Mouse (Mus musculus) kidney, embryonic 14.5 days (tissue): Measurements from ENCODE around the gene Rangrf. TPM values are rescaled to one million over a fixed set of nuclear protein-coding genes. Genes with fewer than 3 reads are reported as not detected.

Experiments
- ATAC-seq: fragments of 200-750 bp; cut with Nextera tagmentation; 2 replicates; pipeline ENCODE4 v1.8.0; 2017; ENCODE audit warnings: moderate number of reproducible peaks, mild to moderate bottlenecking, moderate TSS enrichment, moderate library complexity; ENCODE audit not compliant: low FRiP score, low TSS enrichment
- H3K27ac ChIP-seq: fragments of 300-500 bp; sonication (generic); 2 replicates; pipeline ENCODE4 v1.5.1; 2014; ENCODE audit warnings: low read depth, mild to moderate bottlenecking, low read length, moderate library complexity, mixed read lengths
- H3K27me3 ChIP-seq: fragments of 300-500 bp; sonication (generic); 2 replicates; pipeline ENCODE4 v1.6.1; 2014; ENCODE audit warnings: mild to moderate bottlenecking, low read length; ENCODE audit not compliant: control insufficient read depth, insufficient read depth
- H3K36me3 ChIP-seq: fragments of 300-500 bp; sonication (generic); 2 replicates; pipeline ENCODE4 v1.6.1; 2014; ENCODE audit warnings: low read length, mixed read lengths; ENCODE audit not compliant: control insufficient read depth, insufficient read depth
- H3K4me1 ChIP-seq: fragments of 300-500 bp; sonication (generic); 2 replicates; pipeline ENCODE4 v1.6.1; 2014; ENCODE audit warnings: low read length, mixed read lengths; ENCODE audit not compliant: control insufficient read depth, insufficient read depth
- H3K4me2 ChIP-seq: fragments of 300-500 bp; sonication (generic); replicated peaks from 2 replicates; pipeline ENCODE4 v1.6.1; 2014; ENCODE audit warnings: low read depth, mild to moderate bottlenecking, low read length
- H3K4me3 ChIP-seq: fragments of 300-500 bp; sonication (generic); 2 replicates; pipeline ENCODE4 v1.5.1; 2014; ENCODE audit warnings: mild to moderate bottlenecking, low read length
- H3K9ac ChIP-seq: fragments of 300-500 bp; sonication (generic); 2 replicates; pipeline ENCODE4 v1.6.1; 2014; ENCODE audit warnings: low read depth, mild to moderate bottlenecking, low read length, moderate library complexity
- H3K9me3 ChIP-seq: fragments of 300-500 bp; sonication (generic); 2 replicates; pipeline ENCODE4 v1.6.1; 2016; ENCODE audit warnings: low read length; ENCODE audit not compliant: control insufficient read depth
- WGBS: fragments of 180-500 bp; shearing (Covaris S2); extraction: QIAGEN DNeasy Blood & Tissue Kit; methylation state at CpG from one replicate; pipeline ENCODE4 v1.1.7; 2014; 5-methylcytosine and 5-hydroxymethylcytosine counted together
- polyA plus RNA-seq: library from polyadenylated mRNA; unstranded; fragments of >200 nt; fragmentation: Nextera tagmentation; extraction: Ambion mirVana; gene quantifications from 2 replicates; pipeline ENCODE4 v1.2.1, GENCODE M21; 2014

Rangrf gene
- polyA plus RNA-seq, 1 experiment from 2014 or later: 68.7 TPM

GRCm38 (mm10) chr11:68957308-68957707 lies 17.7 kb downstream of the Rangrf start, which contains the start of gene Arhgef15:
Gene Arhgef15 (minus strand): TSS chr11:68957480.
- Histone ChIP-seq H3K9ac (peak within 1 kb of the TSS; percentile 28), H3K9me3 (no peaks in the 10 kb centered on the region), H3K4me3 (peak within 1 kb of the TSS; percentile 30), H3K36me3 (no peaks in the 10 kb centered on the region), H3K4me2 (peak within 1 kb of the TSS; percentile 6; the same call in 1 of the 2 replicates), H3K27me3 (peaks cover 16% of the 10 kb centered on the region), H3K27ac (peak within 1 kb of the TSS; percentile 60; the same call in 1 of the 2 replicates), H3K4me1 (no peaks in the 10 kb centered on the region; the same call in 1 of the 2 replicates)
- ATAC-seq: no peak
- WGBS: 39% methylated on average over 8 of the region's 8 CpGs

GRCm38 (mm10) chr11:68956697-68957096 lies 18.3 kb downstream of the Rangrf start:
- peak overlapping the region; percentile 6; the same call in 1 of the 2 replicates for H3K4me2 ChIP-seq
- 27% methylated on average over 13 of the region's 13 CpGs for WGBS
- H3K36me3 ChIP-seq: no peaks in the 10 kb centered on the region
- peak overlapping the region; percentile 30 for H3K4me3 ChIP-seq
- H3K9me3 ChIP-seq: no peaks in the 10 kb centered on the region
- no peaks in the 10 kb centered on the region; the same call in 1 of the 2 replicates for H3K4me1 ChIP-seq
- ATAC-seq: peak; percentile 40
- H3K27me3 ChIP-seq: peaks cover 16% of the 10 kb centered on the region
- H3K27ac ChIP-seq: peak overlapping the region; percentile 60; the same call in 1 of the 2 replicates
- no peak overlapping the region; the same call in 1 of the 2 replicates for H3K9ac ChIP-seq

GRCm38 (mm10) chr11:68956107-68956506 lies 18.9 kb downstream of the Rangrf start:
- no peaks in the 10 kb centered on the region for H3K9me3 ChIP-seq
- H3K27me3 ChIP-seq: peaks cover 16% of the 10 kb centered on the region
- peak overlapping the region; percentile 20; the same call in 1 of the 2 replicates for H3K27ac ChIP-seq
- peak overlapping the region; percentile 6; the same call in 1 of the 2 replicates for H3K4me2 ChIP-seq
- H3K4me3 ChIP-seq: peak overlapping the region; percentile 30
- no peaks in the 10 kb centered on the region; the same call in 1 of the 2 replicates for H3K4me1 ChIP-seq
- H3K9ac ChIP-seq: no peak overlapping the region
- ATAC-seq: no peak
- WGBS: 34% methylated on average over 3 of the region's 3 CpGs
- no peaks in the 10 kb centered on the region for H3K36me3 ChIP-seq

- no peaks in the 10 kb centered on the region for H3K36me3 ChIP-seq
- H3K27ac ChIP-seq: no peak overlapping the region
- H3K4me3 ChIP-seq: peak overlapping the region; percentile 29; the same call in 1 of the 2 replicates
- peaks cover 16% of the 10 kb centered on the region for H3K27me3 ChIP-seq
- H3K4me2 ChIP-seq: peak overlapping the region; percentile 47
- H3K9me3 ChIP-seq: no peaks in the 10 kb centered on the region
- WGBS: 59% methylated on average over 5 of the region's 5 CpGs
- ATAC-seq: peak; percentile 13; the same call in 1 of the 2 replicates
- H3K9ac ChIP-seq: no peak overlapping the region
- H3K4me1 ChIP-seq: no peaks in the 10 kb centered on the region; the same call in 1 of the 2 replicates
These were observed 19.5 kb downstream of the Rangrf start for GRCm38 (mm10) chr11:68955473-68955872.

GRCm38 (mm10) chr11:68954408-68954807 lies 20.6 kb downstream of the Rangrf start:
- H3K27ac ChIP-seq: no peak overlapping the region
- H3K4me1 ChIP-seq: no peaks in the 10 kb centered on the region; the same call in 1 of the 2 replicates
- H3K36me3 ChIP-seq: no peaks in the 10 kb centered on the region
- peak overlapping the region; percentile 29 for H3K4me3 ChIP-seq
- no peaks in the 10 kb centered on the region for H3K9me3 ChIP-seq
- peaks cover 16% of the 10 kb centered on the region for H3K27me3 ChIP-seq
- peak overlapping the region; percentile 13; the same call in 1 of the 2 replicates for H3K9ac ChIP-seq
- no peak for ATAC-seq
- 3% methylated on average over 17 of the region's 17 CpGs for WGBS
- peak overlapping the region; percentile 47 for H3K4me2 ChIP-seq

GRCm38 (mm10) chr11:68953903-68954302 lies 21.1 kb downstream of the Rangrf start:
- Histone ChIP-seq H3K27ac (no peak overlapping the region), H3K4me1 (no peaks in the 10 kb centered on the region; the same call in 1 of the 2 replicates), H3K4me2 (peak overlapping the region; percentile 47), H3K9ac (peak overlapping the region; percentile 13; the same call in 1 of the 2 replicates), H3K4me3 (peak overlapping the region; percentile 29), H3K27me3 (peaks cover 16% of the 10 kb centered on the region), H3K36me3 (no peaks in the 10 kb centered on the region), H3K9me3 (no peaks in the 10 kb centered on the region)
- 8% methylated on average over 13 of the region's 13 CpGs for WGBS
- no peak for ATAC-seq

- Histone ChIP-seq H3K4me1 (peaks cover 3% of the 10 kb centered on the region; the same call in 1 of the 2 replicates), H3K4me3 (peak overlapping the region; percentile 12; the same call in 1 of the 2 replicates), H3K27me3 (no peaks in the 10 kb centered on the region; the same call in 1 of the 2 replicates), H3K4me2 (peak overlapping the region; percentile 23; the same call in 1 of the 2 replicates), H3K36me3 (0 out of 2 replicates have a peak, but pooled peaks cover 3% of the 10 kb centered on the region), H3K9me3 (no peaks in the 10 kb centered on the region), H3K9ac (peak overlapping the region; percentile 2; the same call in 1 of the 2 replicates), H3K27ac (no peak overlapping the region)
- 10% methylated on average over 12 of the region's 12 CpGs for WGBS
- ATAC-seq: peak; percentile 37; the same call in 1 of the 2 replicates
These were observed 27.4 kb downstream of the Rangrf start for GRCm38 (mm10) chr11:68947542-68947993.

GRCm38 (mm10) chr11:68946806-68947440 lies 28.1 kb downstream of the Rangrf start:
- H3K36me3 ChIP-seq: 0 out of 2 replicates have a peak, but pooled peaks cover 3% of the 10 kb centered on the region
- no peaks in the 10 kb centered on the region; the same call in 1 of the 2 replicates for H3K27me3 ChIP-seq
- no peaks in the 10 kb centered on the region for H3K9me3 ChIP-seq
- peak overlapping the region; percentile 18 for H3K4me3 ChIP-seq
- H3K9ac ChIP-seq: peak overlapping the region; percentile 37
- no peak overlapping the region for H3K27ac ChIP-seq
- H3K4me1 ChIP-seq: peaks cover 3% of the 10 kb centered on the region; the same call in 1 of the 2 replicates
- peak; percentile 44 for ATAC-seq
- H3K4me2 ChIP-seq: peak overlapping the region; percentile 36
- 15% methylated on average over 16 of the region's 16 CpGs for WGBS
